Mouse (Mus musculus): ENCODE measurements around the gene Gm28051. TPM values are rescaled to one million over a fixed set of nuclear protein-coding genes. Genes with fewer than 3 reads are reported as not detected.
A peak's percentile ranks its signal among the peaks of the same experiment; 100 is the strongest.

Gm28051 gene
- polyA plus RNA-seq, 1 experiment, result not detected

- Histone ChIP-seq H3K9me3 (peaks cover 7% of the 10 kb centered on the region), H3K4me1 (peaks cover 68% of the 10 kb centered on the region), H3K4me3 (replicated peaks) (peak overlapping the region; percentile 78), H3K27me3 (replicated peaks) (peaks cover 2% of the 10 kb centered on the region), H3K36me3 (replicated peaks; ENCODE audit: low read length) (no peaks in the 10 kb centered on the region)
- TF ChIP-seq FLI1 (IDR thresholded peaks at IDR 0.05; ENCODE audit: low read length) (no peak), GATA1 (IDR thresholded peaks at IDR 0.05; ENCODE audit: borderline replicate concordance, low read length) (no peak)
These were observed 27.4 kb downstream of the Gm28051 start for GRCm38 (mm10) chr12:102729855-102730797.

- peak overlapping the region; percentile 38 for H3K4me3 ChIP-seq (replicated peaks)
- peaks cover 2% of the 10 kb centered on the region for H3K27me3 ChIP-seq (replicated peaks)
- H3K36me3 ChIP-seq (replicated peaks; ENCODE audit: low read length), result no peaks in the 10 kb centered on the region
- H3K9me3 ChIP-seq, result peaks cover 7% of the 10 kb centered on the region
- H3K4me1 ChIP-seq, result peaks cover 41% of the 10 kb centered on the region
- TF ChIP-seq GATA1 (IDR thresholded peaks at IDR 0.05; ENCODE audit: borderline replicate concordance, low read length) (no peak), FLI1 (IDR thresholded peaks at IDR 0.05; ENCODE audit: low read length) (no peak)
These were observed 31.8 kb downstream of the Gm28051 start for GRCm38 (mm10) chr12:102725761-102726175.

- peaks cover 36% of the 10 kb centered on the region for H3K4me1 ChIP-seq
- H3K27me3 ChIP-seq (replicated peaks), result peaks cover 2% of the 10 kb centered on the region
- no peaks in the 10 kb centered on the region for H3K36me3 ChIP-seq (replicated peaks; ENCODE audit: low read length)
- TF ChIP-seq FLI1 (IDR thresholded peaks at IDR 0.05; ENCODE audit: low read length), result no peak
- no peak for TF ChIP-seq GATA1 (IDR thresholded peaks at IDR 0.05; ENCODE audit: borderline replicate concordance, low read length)
- peak overlapping the region; percentile 4 for H3K4me3 ChIP-seq (replicated peaks)
- peaks cover 7% of the 10 kb centered on the region for H3K9me3 ChIP-seq
These were observed 32.4 kb downstream of the Gm28051 start for GRCm38 (mm10) chr12:102725146-102725545.

GRCm38 (mm10) chr12:102723861-102724260, 33.7 kb downstream of the Gm28051 start:
- no peak for TF ChIP-seq FLI1 (IDR thresholded peaks at IDR 0.05; ENCODE audit: low read length)
- TF ChIP-seq GATA1 (IDR thresholded peaks at IDR 0.05; ENCODE audit: borderline replicate concordance, low read length), result no peak
- peaks cover 2% of the 10 kb centered on the region for H3K27me3 ChIP-seq (replicated peaks)
- H3K36me3 ChIP-seq (replicated peaks; ENCODE audit: low read length), result no peaks in the 10 kb centered on the region
- H3K4me3 ChIP-seq (replicated peaks), result no peak overlapping the region
- H3K4me1 ChIP-seq, result peaks cover 30% of the 10 kb centered on the region
- H3K9me3 ChIP-seq, result peaks cover 7% of the 10 kb centered on the region

- Histone ChIP-seq H3K4me3 (replicated peaks) (no peak overlapping the region), H3K9me3 (peaks cover 7% of the 10 kb centered on the region), H3K36me3 (replicated peaks; ENCODE audit: low read length) (no peaks in the 10 kb centered on the region), H3K27me3 (replicated peaks) (no peaks in the 10 kb centered on the region), H3K4me1 (peaks cover 26% of the 10 kb centered on the region)
- TF ChIP-seq GATA1 (IDR thresholded peaks at IDR 0.05; ENCODE audit: borderline replicate concordance, low read length) (no peak), FLI1 (IDR thresholded peaks at IDR 0.05; ENCODE audit: low read length) (no peak)
These were observed 34.6 kb downstream of the Gm28051 start for GRCm38 (mm10) chr12:102722966-102723365.

- Histone ChIP-seq H3K27me3 (replicated peaks) (no peaks in the 10 kb centered on the region), H3K36me3 (replicated peaks; ENCODE audit: low read length) (no peaks in the 10 kb centered on the region), H3K4me1 (peaks cover 26% of the 10 kb centered on the region), H3K4me3 (replicated peaks) (no peak overlapping the region), H3K9me3 (peaks cover 5% of the 10 kb centered on the region)
- TF ChIP-seq FLI1 (IDR thresholded peaks at IDR 0.05; ENCODE audit: low read length) (no peak), GATA1 (IDR thresholded peaks at IDR 0.05; ENCODE audit: borderline replicate concordance, low read length) (no peak)
These were observed 35.1 kb downstream of the Gm28051 start for GRCm38 (mm10) chr12:102722451-102722850.

- Histone ChIP-seq H3K4me1 (peaks cover 10% of the 10 kb centered on the region), H3K9me3 (no peaks in the 10 kb centered on the region), H3K27me3 (replicated peaks) (no peaks in the 10 kb centered on the region), H3K36me3 (replicated peaks; ENCODE audit: low read length) (no peaks in the 10 kb centered on the region), H3K4me3 (replicated peaks) (no peak overlapping the region)
- TF ChIP-seq GATA1 (IDR thresholded peaks at IDR 0.05; ENCODE audit: borderline replicate concordance, low read length) (no peak), FLI1 (IDR thresholded peaks at IDR 0.05; ENCODE audit: low read length) (no peak)
These were observed 37.8 kb downstream of the Gm28051 start for GRCm38 (mm10) chr12:102719552-102720315.

- no peak for TF ChIP-seq GATA1 (IDR thresholded peaks at IDR 0.05; ENCODE audit: borderline replicate concordance, low read length)
- Histone ChIP-seq H3K27me3 (replicated peaks) (no peaks in the 10 kb centered on the region), H3K4me3 (replicated peaks) (peak overlapping the region; percentile 6)
These were observed 42.7 kb downstream of the Gm28051 start for GRCm38 (mm10) chr12:102714654-102715395.

GRCm38 (mm10) chr12:102714116-102714515, 43.4 kb downstream of the Gm28051 start:
- H3K4me3 ChIP-seq (replicated peaks), result no peak overlapping the region
- no peaks in the 10 kb centered on the region for H3K36me3 ChIP-seq (replicated peaks; ENCODE audit: low read length)
- no peak for TF ChIP-seq GATA1 (IDR thresholded peaks at IDR 0.05; ENCODE audit: borderline replicate concordance, low read length)
- no peaks in the 10 kb centered on the region for H3K27me3 ChIP-seq (replicated peaks)
- no peaks in the 10 kb centered on the region for H3K9me3 ChIP-seq
- H3K4me1 ChIP-seq, result peaks cover 16% of the 10 kb centered on the region; the same call in 1 of the 2 replicates

More at GRCm38 (mm10) chr12:102714654-102715395, 42.7 kb downstream of the Gm28051 start:
- Histone ChIP-seq H3K4me1 (peaks cover 16% of the 10 kb centered on the region; the same call in 1 of the 2 replicates), H3K9me3 (no peaks in the 10 kb centered on the region), H3K36me3 (replicated peaks; ENCODE audit: low read length) (no peaks in the 10 kb centered on the region)
